25 mouse cellular contexts compared by ENCODE assay signal in the genomic region with DNA sequence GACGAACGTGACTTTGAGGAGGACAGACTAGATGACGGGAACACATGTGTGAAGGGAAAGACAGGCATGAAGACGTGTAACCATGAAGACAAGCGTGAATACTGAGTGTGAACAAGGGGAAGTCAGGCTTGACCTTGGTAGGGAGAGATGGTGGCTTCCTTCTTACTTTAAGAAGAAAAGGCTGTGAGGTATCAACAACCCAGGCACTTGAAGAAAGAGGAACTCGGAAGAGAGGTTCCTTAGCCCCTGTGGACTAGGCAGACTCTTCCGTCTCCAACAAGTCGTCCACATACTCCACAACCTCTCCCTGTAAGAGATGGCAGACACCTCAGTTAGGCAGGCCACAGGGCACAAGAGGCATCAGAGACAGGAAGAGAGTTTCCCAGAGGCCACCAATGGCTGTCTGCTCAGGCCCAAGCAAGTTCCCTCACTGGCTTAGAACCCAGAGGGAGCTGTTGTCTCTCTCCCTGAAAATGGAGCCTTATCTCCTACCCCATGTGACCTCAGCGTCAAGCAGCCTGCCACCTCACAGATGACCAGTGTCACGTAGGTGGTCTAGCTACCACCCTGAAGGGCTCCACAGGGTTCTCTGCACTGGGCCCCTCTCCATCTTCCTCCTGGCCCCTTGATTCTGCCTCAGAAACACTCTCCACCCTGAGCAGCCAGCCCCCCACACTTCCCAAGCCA. TPM values are rescaled to one million over a fixed set of nuclear protein-coding genes. Genes with fewer than 3 reads are reported as not detected.
DNase-seq lines count a peak whose midpoint lies in the region; ATAC-seq and TF ChIP-seq lines count a peak whose summit lies in the region.
"Had no signal": no experiment of that assay in that cellular context is flagged by ENCODE, and none has a peak within 500 bp of the region (broad histone marks: within the 10 kb centered on the region; RNA-seq: fewer than 3 reads in every experiment).

No protein-coding gene starts in this region.

- DNase-seq in intestine, embryonic 14.5 days (ENCODE audit: low spot score): peak; percentile 31
- DNase-seq in MEL-GATA-1-ER (ENCODE audit: extremely low read depth, low read depth): peak; percentile 64
- no peak for DNase-seq in right cerebral cortex, adult 2 months (ENCODE audit: low spot score in 2 of 2)
- DNase-seq: adrenal gland, postnatal 14 days; cerebellum, adult 11-12 months; cerebellum, adult 9-10 months; cerebellum, postnatal 25 days; forebrain, postnatal 0 days; gastrocnemius, postnatal 14 days; heart, postnatal 4 days had no signal

- TF ChIP-seq CTCF in intestine, postnatal 0 days (IDR thresholded peaks at IDR 0.05; ENCODE audit: low read depth): no peak

- H3K4me1 ChIP-seq in intestine, embryonic 14.5 days (replicated peaks; ENCODE audit: control insufficient read depth, insufficient read depth, low read length): no peaks in the 10 kb centered on the region
- no peaks in the 10 kb centered on the region for H3K4me1 ChIP-seq in intestine, postnatal 0 days (replicated peaks; ENCODE audit: control insufficient read depth, insufficient read depth, low read length)
- H3K4me1 ChIP-seq in kidney, embryonic 14.5 days (ENCODE audit: control insufficient read depth, insufficient read depth, low read length): no peaks in the 10 kb centered on the region
- H3K4me1 ChIP-seq: embryonic facial prominence, embryonic 13.5 days; forebrain, embryonic 13.5 days; hindbrain, embryonic 13.5 days had no signal

- no peak overlapping the region for H3K27ac ChIP-seq in intestine, embryonic 14.5 days (ENCODE audit: low read depth)
- H3K27ac ChIP-seq in intestine, postnatal 0 days (ENCODE audit: low read depth, low read length): no peak overlapping the region
- H3K27ac ChIP-seq in kidney, embryonic 14.5 days (ENCODE audit: low read depth, low read length): no peak overlapping the region
- H3K27ac ChIP-seq: embryonic facial prominence, embryonic 13.5 days; forebrain, embryonic 13.5 days; hindbrain, embryonic 13.5 days; hindbrain, postnatal 0 days; intestine, embryonic 15.5 days had no signal

- H3K4me3 ChIP-seq in intestine, embryonic 14.5 days (ENCODE audit: low read depth, low read length): no peak overlapping the region
- no peak overlapping the region for H3K4me3 ChIP-seq in intestine, postnatal 0 days (ENCODE audit: low read depth, low read length)
- no peak overlapping the region for H3K4me3 ChIP-seq in kidney, embryonic 14.5 days (ENCODE audit: low read length)
- H3K4me3 ChIP-seq: embryonic facial prominence, embryonic 13.5 days; forebrain, embryonic 13.5 days; hindbrain, embryonic 13.5 days; intestine, embryonic 15.5 days had no signal

- no peak overlapping the region for H3K4me2 ChIP-seq in intestine, embryonic 14.5 days (ENCODE audit: low read length)
- H3K4me2 ChIP-seq in intestine, postnatal 0 days (replicated peaks; ENCODE audit: low read depth): no peak overlapping the region
- no peak overlapping the region for H3K4me2 ChIP-seq in kidney, embryonic 14.5 days (replicated peaks; ENCODE audit: low read depth, low read length)
- H3K4me2 ChIP-seq: embryonic facial prominence, embryonic 13.5 days; forebrain, embryonic 13.5 days; heart, embryonic 11.5 days; hindbrain, embryonic 13.5 days; intestine, embryonic 15.5 days had no signal

- no peak overlapping the region for H3K9ac ChIP-seq in intestine, embryonic 14.5 days (ENCODE audit: low read length)
- no peak overlapping the region for H3K9ac ChIP-seq in intestine, postnatal 0 days (ENCODE audit: low read depth, low read length)
- no peak overlapping the region for H3K9ac ChIP-seq in kidney, embryonic 14.5 days (ENCODE audit: low read depth, low read length)
- H3K9ac ChIP-seq: embryonic facial prominence, embryonic 13.5 days; forebrain, embryonic 13.5 days; forebrain, postnatal 0 days; hindbrain, embryonic 13.5 days; intestine, embryonic 15.5 days had no signal

- 85% methylated on average over 10 of the region's 10 CpGs for WGBS in intestine, embryonic 14.5 days
- 89% methylated on average over 10 of the region's 10 CpGs for WGBS in intestine, postnatal 0 days
- WGBS in kidney, embryonic 14.5 days: 91% methylated on average over 10 of the region's 10 CpGs

- H3K36me3 ChIP-seq in intestine, embryonic 14.5 days (ENCODE audit: control insufficient read depth, insufficient read depth, low read length): peaks cover 45% of the 10 kb centered on the region
- peaks cover 16% of the 10 kb centered on the region for H3K36me3 ChIP-seq in intestine, postnatal 0 days (ENCODE audit: control insufficient read depth, insufficient read depth)
- peaks cover 35% of the 10 kb centered on the region; the same call in 1 of the 2 replicates for H3K36me3 ChIP-seq in kidney, embryonic 14.5 days (ENCODE audit: control insufficient read depth, insufficient read depth, low read length)
- H3K36me3 ChIP-seq: hindbrain, embryonic 13.5 days had no signal

- H3K27me3 ChIP-seq in intestine, embryonic 14.5 days (replicated peaks; ENCODE audit: control insufficient read depth, insufficient read depth, low read length): no peaks in the 10 kb centered on the region
- H3K27me3 ChIP-seq in intestine, postnatal 0 days (replicated peaks; ENCODE audit: control insufficient read depth, insufficient read depth, low read length): no peaks in the 10 kb centered on the region
- no peaks in the 10 kb centered on the region for H3K27me3 ChIP-seq in kidney, embryonic 14.5 days (ENCODE audit: control insufficient read depth, insufficient read depth, low read length)
- H3K27me3 ChIP-seq: embryonic facial prominence, embryonic 13.5 days; forebrain, embryonic 13.5 days; hindbrain, embryonic 13.5 days; intestine, embryonic 15.5 days had no signal

- no peaks in the 10 kb centered on the region for H3K9me3 ChIP-seq in intestine, embryonic 14.5 days (ENCODE audit: control insufficient read depth, low read length)
- H3K9me3 ChIP-seq in intestine, postnatal 0 days (ENCODE audit: control insufficient read depth): no peaks in the 10 kb centered on the region
- H3K9me3 ChIP-seq in kidney, embryonic 14.5 days (ENCODE audit: control insufficient read depth, low read length): no peaks in the 10 kb centered on the region
- H3K9me3 ChIP-seq: embryonic facial prominence, embryonic 13.5 days; forebrain, embryonic 13.5 days; hindbrain, embryonic 13.5 days; intestine, embryonic 15.5 days had no signal

- no peak for ATAC-seq in intestine, embryonic 14.5 days (replicated peaks; ENCODE audit: low FRiP score, low TSS enrichment, low read depth)
- ATAC-seq in intestine, postnatal 0 days: no peak
- peak; percentile 52 for ATAC-seq in granulocyte monocyte progenitor cell, adult 5-6 weeks (replicated peaks; ENCODE audit: poor library complexity, severe bottlenecking)
- ATAC-seq in megakaryocyte-erythroid progenitor cell, adult 5-6 weeks (replicated peaks; ENCODE audit: low FRiP score, low TSS enrichment, poor library complexity, severe bottlenecking): peak; percentile 29; the same call in 1 of the 2 replicates
- no peak for ATAC-seq in kidney, embryonic 14.5 days (ENCODE audit: low FRiP score, low TSS enrichment)
- ATAC-seq: forebrain, embryonic 13.5 days; forebrain, postnatal 0 days; hindbrain, postnatal 0 days; intestine, embryonic 15.5 days had no signal

RNA-seq across cellular contexts. Expression of gene Crtap, which starts 15.1 kb away (rescaled TPM):
- 124 and 126 TPM in 2 replicates for polyA plus RNA-seq in intestine, embryonic 14.5 days (2014; fragmentation: Nextera tagmentation; extraction: Ambion mirVana)
- polyA plus RNA-seq in intestine, postnatal 0 days (2015; fragmentation: Nextera tagmentation; extraction: Ambion mirVana): 57.3 and 58.3 TPM in 2 replicates
- total RNA-seq in granulocyte monocyte progenitor cell, adult 5-6 weeks (2014; fragmentation: Nextera tagmentation): 47.3 and 55.2 TPM in 2 replicates
- total RNA-seq in granulocyte monocyte progenitor cell, adult 5-6 weeks (2017): 21.0 and 21.4 TPM in 2 replicates
- 19.9 and 45.0 TPM in 2 replicates for total RNA-seq in megakaryocyte-erythroid progenitor cell, adult 5-6 weeks (2014; fragmentation: Nextera tagmentation)
- total RNA-seq in megakaryocyte-erythroid progenitor cell, adult 5-6 weeks (2017): 13.1 and 13.6 TPM in 2 replicates
- 113 and 125 TPM in 2 replicates for polyA plus RNA-seq in kidney, embryonic 14.5 days (2014; fragmentation: Nextera tagmentation; extraction: Ambion mirVana)

RNA-seq across cellular contexts. Expression of gene Glb1, which starts 25.5 kb away (rescaled TPM):
- 72.0 and 76.0 TPM in 2 replicates for polyA plus RNA-seq in intestine, embryonic 14.5 days (2014; fragmentation: Nextera tagmentation; extraction: Ambion mirVana)
- polyA plus RNA-seq in intestine, postnatal 0 days (2015; fragmentation: Nextera tagmentation; extraction: Ambion mirVana): 491 and 524 TPM in 2 replicates
- total RNA-seq in granulocyte monocyte progenitor cell, adult 5-6 weeks (2014; fragmentation: Nextera tagmentation): 38.7 and 46.7 TPM in 2 replicates
- 40.8 and 42.9 TPM in 2 replicates for total RNA-seq in granulocyte monocyte progenitor cell, adult 5-6 weeks (2017)
- 15.9 and 20.4 TPM in 2 replicates for total RNA-seq in megakaryocyte-erythroid progenitor cell, adult 5-6 weeks (2014; fragmentation: Nextera tagmentation)
- 11.5 and 23.4 TPM in 2 replicates for total RNA-seq in megakaryocyte-erythroid progenitor cell, adult 5-6 weeks (2017)
- 30.9 and 49.6 TPM in 2 replicates for polyA plus RNA-seq in kidney, embryonic 14.5 days (2014; fragmentation: Nextera tagmentation; extraction: Ambion mirVana)

RNA-seq across cellular contexts. Expression of gene Tmppe, which starts 25.5 kb away (rescaled TPM):
- polyA plus RNA-seq in intestine, embryonic 14.5 days (2014; fragmentation: Nextera tagmentation; extraction: Ambion mirVana): 5.1 and 5.5 TPM in 2 replicates
- polyA plus RNA-seq in intestine, postnatal 0 days (2015; fragmentation: Nextera tagmentation; extraction: Ambion mirVana): 25.7 and 30.0 TPM in 2 replicates
- total RNA-seq in granulocyte monocyte progenitor cell, adult 5-6 weeks (2014; fragmentation: Nextera tagmentation): 5.7 and 6.7 TPM in 2 replicates
- 5.9 and 6.8 TPM in 2 replicates for total RNA-seq in granulocyte monocyte progenitor cell, adult 5-6 weeks (2017)
- 4.5 TPM in 2 replicates for total RNA-seq in megakaryocyte-erythroid progenitor cell, adult 5-6 weeks (2014; fragmentation: Nextera tagmentation)
- total RNA-seq in megakaryocyte-erythroid progenitor cell, adult 5-6 weeks (2017): 0.75 and 3.7 TPM in 2 replicates
- polyA plus RNA-seq in kidney, embryonic 14.5 days (2014; fragmentation: Nextera tagmentation; extraction: Ambion mirVana): 3.7 and 4.1 TPM in 2 replicates

RNA-seq across cellular contexts. Expression of gene Bcl2a1c, which starts 45.5 kb away (rescaled TPM):
- not detected in 2 replicates for polyA plus RNA-seq in intestine, embryonic 14.5 days (2014; fragmentation: Nextera tagmentation; extraction: Ambion mirVana)
- not detected in 2 replicates for polyA plus RNA-seq in intestine, postnatal 0 days (2015; fragmentation: Nextera tagmentation; extraction: Ambion mirVana)
- not detected in 2 replicates for total RNA-seq in granulocyte monocyte progenitor cell, adult 5-6 weeks (2014; fragmentation: Nextera tagmentation)
- not detected in 2 replicates for total RNA-seq in granulocyte monocyte progenitor cell, adult 5-6 weeks (2017)
- not detected in 2 replicates for total RNA-seq in megakaryocyte-erythroid progenitor cell, adult 5-6 weeks (2014; fragmentation: Nextera tagmentation)
- not detected in 2 replicates for total RNA-seq in megakaryocyte-erythroid progenitor cell, adult 5-6 weeks (2017)
- polyA plus RNA-seq in kidney, embryonic 14.5 days (2014; fragmentation: Nextera tagmentation; extraction: Ambion mirVana): not detected in 2 replicates
- total RNA-seq: adrenal gland, adult 18-20 months; adrenal gland, postnatal 14 days; ES-E14; forebrain, postnatal 0 days; gastrocnemius, adult 18-20 months; gastrocnemius, postnatal 14 days; heart, postnatal 4 days; hindbrain, postnatal 0 days had no signal
- polyA plus RNA-seq: embryonic facial prominence, embryonic 13.5 days; forebrain, embryonic 13.5 days; forebrain, postnatal 0 days; gonadal fat pad, adult 2 months; heart, embryonic 11.5 days; heart, embryonic 16.5 days; hindbrain, embryonic 13.5 days; hindbrain, postnatal 0 days; intestine, embryonic 15.5 days had no signal

Comparison
In these comparisons a context has a peak if more than half of its experiments do, and no peak if none do; other contexts are left out.
1. ATAC-seq: peak in granulocyte monocyte progenitor cell, adult 5-6 weeks (single experiment) and megakaryocyte-erythroid progenitor cell, adult 5-6 weeks (single experiment); none in intestine, embryonic 14.5 days (single experiment), intestine, postnatal 0 days (single experiment) and kidney, embryonic 14.5 days (single experiment).
2. DNase-seq: peak in intestine, embryonic 14.5 days (single experiment) and MEL-GATA-1-ER (single experiment); none in right cerebral cortex, adult 2 months (0 of 2).